Mouse (Mus musculus): Measurements from ENCODE around the gene Gm20388. TPM values are rescaled to one million over a fixed set of nuclear protein-coding genes. Genes with fewer than 3 reads are reported as not detected.

The Gm20388 gene
- polyA plus RNA-seq, 1 experiment from 2014 or later: not detected

GRCm38 (mm10) chr8:122636803-122637175 lies 2726.1 kb downstream of the Gm20388 start:
- no peak for DNase-seq (ENCODE audit: low spot score)
- Histone ChIP-seq H3K4me3 (ENCODE audit: low read depth, low read length) (no peak overlapping the region), H3K36me3 (ENCODE audit: control insufficient read depth, insufficient read depth, low read length) (no peaks in the 10 kb centered on the region), H3K9me3 (ENCODE audit: control insufficient read depth, low read length) (no peaks in the 10 kb centered on the region), H3K27me3 (ENCODE audit: control insufficient read depth, insufficient read depth, low read length) (no peaks in the 10 kb centered on the region), H3K9ac (ENCODE audit: low read length) (no peak overlapping the region), H3K4me2 (ENCODE audit: low read depth, severe bottlenecking) (no peak overlapping the region), H3K4me1 (ENCODE audit: control insufficient read depth, insufficient read depth, low read length) (peaks cover 25% of the 10 kb centered on the region), H3K27ac (replicated peaks; ENCODE audit: low read depth, low read length) (no peak overlapping the region)
- WGBS: 58% methylated on average over 9 of the region's 9 CpGs
- ATAC-seq (ENCODE audit: insufficient number of reproducible peaks, low FRiP score, low TSS enrichment, low read depth): no peak

GRCm38 (mm10) chr8:122637230-122637629 lies 2726.6 kb downstream of the Gm20388 start:
- Histone ChIP-seq H3K27me3 (ENCODE audit: control insufficient read depth, insufficient read depth, low read length) (no peaks in the 10 kb centered on the region), H3K9ac (ENCODE audit: low read length) (no peak overlapping the region), H3K27ac (replicated peaks; ENCODE audit: low read depth, low read length) (no peak overlapping the region), H3K4me1 (ENCODE audit: control insufficient read depth, insufficient read depth, low read length) (peaks cover 25% of the 10 kb centered on the region), H3K36me3 (ENCODE audit: control insufficient read depth, insufficient read depth, low read length) (no peaks in the 10 kb centered on the region), H3K9me3 (ENCODE audit: control insufficient read depth, low read length) (no peaks in the 10 kb centered on the region), H3K4me3 (ENCODE audit: low read depth, low read length) (no peak overlapping the region), H3K4me2 (ENCODE audit: low read depth, severe bottlenecking) (no peak overlapping the region)
- DNase-seq (ENCODE audit: low spot score): no peak
- WGBS: 89% methylated on average over 9 of the region's 9 CpGs
- ATAC-seq (ENCODE audit: insufficient number of reproducible peaks, low FRiP score, low TSS enrichment, low read depth): no peak

GRCm38 (mm10) chr8:122638601-122639000 lies 2728.0 kb downstream of the Gm20388 start:
- DNase-seq (ENCODE audit: low spot score) (no peak), ATAC-seq (ENCODE audit: insufficient number of reproducible peaks, low FRiP score, low TSS enrichment, low read depth) (no peak)
- H3K27ac ChIP-seq (replicated peaks; ENCODE audit: low read depth, low read length): no peak overlapping the region
- H3K9ac ChIP-seq (ENCODE audit: low read length): 0 out of 2 replicates have a peak overlapping the region, but pooled peaks have one; percentile 5
- no peak overlapping the region for H3K4me2 ChIP-seq (ENCODE audit: low read depth, severe bottlenecking)
- H3K36me3 ChIP-seq (ENCODE audit: control insufficient read depth, insufficient read depth, low read length): no peaks in the 10 kb centered on the region
- 80% methylated on average over 16 of the region's 16 CpGs for WGBS
- no peak overlapping the region for H3K4me3 ChIP-seq (ENCODE audit: low read depth, low read length)
- H3K4me1 ChIP-seq (ENCODE audit: control insufficient read depth, insufficient read depth, low read length): peaks cover 25% of the 10 kb centered on the region
- H3K9me3 ChIP-seq (ENCODE audit: control insufficient read depth, low read length): no peaks in the 10 kb centered on the region
- no peaks in the 10 kb centered on the region for H3K27me3 ChIP-seq (ENCODE audit: control insufficient read depth, insufficient read depth, low read length)

- H3K27ac ChIP-seq (replicated peaks; ENCODE audit: low read depth, low read length): no peak overlapping the region; the same call in 1 of the 2 replicates
- peak; percentile 55 for DNase-seq (ENCODE audit: low spot score)
- no peaks in the 10 kb centered on the region for H3K36me3 ChIP-seq (ENCODE audit: control insufficient read depth, insufficient read depth, low read length)
- WGBS: 21% methylated on average over 16 of the region's 16 CpGs
- H3K9me3 ChIP-seq (ENCODE audit: control insufficient read depth, low read length): no peaks in the 10 kb centered on the region
- H3K9ac ChIP-seq (ENCODE audit: low read length): no peak overlapping the region
- H3K4me3 ChIP-seq (ENCODE audit: low read depth, low read length): no peak overlapping the region
- H3K4me2 ChIP-seq (ENCODE audit: low read depth, severe bottlenecking): no peak overlapping the region; the same call in 1 of the 2 replicates
- H3K27me3 ChIP-seq (ENCODE audit: control insufficient read depth, insufficient read depth, low read length): no peaks in the 10 kb centered on the region
- H3K4me1 ChIP-seq (ENCODE audit: control insufficient read depth, insufficient read depth, low read length): peaks cover 25% of the 10 kb centered on the region
- no peak for ATAC-seq (ENCODE audit: insufficient number of reproducible peaks, low FRiP score, low TSS enrichment, low read depth)
These were observed 2729.0 kb downstream of the Gm20388 start for GRCm38 (mm10) chr8:122639521-122640248.

GRCm38 (mm10) chr8:122640825-122641224 lies 2730.2 kb downstream of the Gm20388 start:
- DNase-seq (ENCODE audit: low spot score): no peak
- ATAC-seq (ENCODE audit: insufficient number of reproducible peaks, low FRiP score, low TSS enrichment, low read depth): no peak
- Histone ChIP-seq H3K9ac (ENCODE audit: low read length) (no peak overlapping the region), H3K4me1 (ENCODE audit: control insufficient read depth, insufficient read depth, low read length) (peaks cover 25% of the 10 kb centered on the region), H3K27ac (replicated peaks; ENCODE audit: low read depth, low read length) (no peak overlapping the region), H3K36me3 (ENCODE audit: control insufficient read depth, insufficient read depth, low read length) (no peaks in the 10 kb centered on the region), H3K9me3 (ENCODE audit: control insufficient read depth, low read length) (no peaks in the 10 kb centered on the region), H3K4me3 (ENCODE audit: low read depth, low read length) (no peak overlapping the region), H3K27me3 (ENCODE audit: control insufficient read depth, insufficient read depth, low read length) (no peaks in the 10 kb centered on the region), H3K4me2 (ENCODE audit: low read depth, severe bottlenecking) (no peak overlapping the region)
- 82% methylated on average over 4 of the region's 4 CpGs for WGBS

GRCm38 (mm10) chr8:122641406-122641805 lies 2730.8 kb downstream of the Gm20388 start:
- Histone ChIP-seq H3K9ac (ENCODE audit: low read length) (no peak overlapping the region), H3K4me2 (ENCODE audit: low read depth, severe bottlenecking) (no peak overlapping the region), H3K4me3 (ENCODE audit: low read depth, low read length) (no peak overlapping the region), H3K27ac (replicated peaks; ENCODE audit: low read depth, low read length) (no peak overlapping the region), H3K9me3 (ENCODE audit: control insufficient read depth, low read length) (no peaks in the 10 kb centered on the region), H3K27me3 (ENCODE audit: control insufficient read depth, insufficient read depth, low read length) (no peaks in the 10 kb centered on the region), H3K36me3 (ENCODE audit: control insufficient read depth, insufficient read depth, low read length) (no peaks in the 10 kb centered on the region), H3K4me1 (ENCODE audit: control insufficient read depth, insufficient read depth, low read length) (peaks cover 25% of the 10 kb centered on the region)
- DNase-seq (ENCODE audit: low spot score) (no peak), ATAC-seq (ENCODE audit: insufficient number of reproducible peaks, low FRiP score, low TSS enrichment, low read depth) (no peak)
- 76% methylated on average over 15 of the region's 15 CpGs for whole genome bisulfite sequencing

GRCm38 (mm10) chr8:122642071-122642470 lies 2731.4 kb downstream of the Gm20388 start:
- no peaks in the 10 kb centered on the region for H3K27me3 ChIP-seq (ENCODE audit: control insufficient read depth, insufficient read depth, low read length)
- H3K36me3 ChIP-seq (ENCODE audit: control insufficient read depth, insufficient read depth, low read length): no peaks in the 10 kb centered on the region
- H3K9me3 ChIP-seq (ENCODE audit: control insufficient read depth, low read length): no peaks in the 10 kb centered on the region
- no peak for DNase-seq (ENCODE audit: low spot score)
- H3K4me1 ChIP-seq (ENCODE audit: control insufficient read depth, insufficient read depth, low read length): peaks cover 25% of the 10 kb centered on the region
- no peak overlapping the region for H3K27ac ChIP-seq (replicated peaks; ENCODE audit: low read depth, low read length)
- no peak overlapping the region for H3K4me2 ChIP-seq (ENCODE audit: low read depth, severe bottlenecking)
- ATAC-seq (ENCODE audit: insufficient number of reproducible peaks, low FRiP score, low TSS enrichment, low read depth): no peak
- no peak overlapping the region for H3K9ac ChIP-seq (ENCODE audit: low read length)
- WGBS: 74% methylated on average over 9 of the region's 9 CpGs
- no peak overlapping the region for H3K4me3 ChIP-seq (ENCODE audit: low read depth, low read length)

GRCm38 (mm10) chr8:122644175-122644954 lies 2733.7 kb downstream of the Gm20388 start:
- H3K27ac ChIP-seq (replicated peaks; ENCODE audit: low read depth, low read length): no peak overlapping the region
- H3K9ac ChIP-seq (ENCODE audit: low read length): no peak overlapping the region
- no peak overlapping the region for H3K4me2 ChIP-seq (ENCODE audit: low read depth, severe bottlenecking)
- no peak overlapping the region for H3K4me3 ChIP-seq (ENCODE audit: low read depth, low read length)
- H3K9me3 ChIP-seq (ENCODE audit: control insufficient read depth, low read length): no peaks in the 10 kb centered on the region
- WGBS: 82% methylated on average over 6 of the region's 6 CpGs
- peaks cover 26% of the 10 kb centered on the region for H3K4me1 ChIP-seq (ENCODE audit: control insufficient read depth, insufficient read depth, low read length)
- DNase-seq (ENCODE audit: low spot score): no peak
- H3K36me3 ChIP-seq (ENCODE audit: control insufficient read depth, insufficient read depth, low read length): no peaks in the 10 kb centered on the region
- no peak for ATAC-seq (ENCODE audit: insufficient number of reproducible peaks, low FRiP score, low TSS enrichment, low read depth)
- H3K27me3 ChIP-seq (ENCODE audit: control insufficient read depth, insufficient read depth, low read length): no peaks in the 10 kb centered on the region
